Mouse (Mus musculus): Measurements from ENCODE around the gene Zfp574.

GRCm38 (mm10) chr7:25130565-25130964 lies 58.2 kb downstream of the Zfp574 start:
- TF ChIP-seq GATA1 (IDR thresholded peaks at IDR 0.05; ENCODE audit: low read length) (no peak), TAL1 (IDR thresholded peaks at IDR 0.05; ENCODE audit: low read length) (no peak)
